Mouse (Mus musculus) forelimb bud, embryonic 11.5 days (tissue): Measurements from ENCODE around the gene Cmtm5.
"Not testable (repeated sequence)": the region's sequence is repeated elsewhere in the genome, so short reads cannot be mapped to it uniquely, and the experiment has no call there.

Experiments used
- DNase-seq: peaks from one replicate; pipeline ENCODE4 v3.0.0-alpha.2; 2012; ENCODE audit warnings: low read depth, low spot score

The Cmtm5 gene

DNA sequence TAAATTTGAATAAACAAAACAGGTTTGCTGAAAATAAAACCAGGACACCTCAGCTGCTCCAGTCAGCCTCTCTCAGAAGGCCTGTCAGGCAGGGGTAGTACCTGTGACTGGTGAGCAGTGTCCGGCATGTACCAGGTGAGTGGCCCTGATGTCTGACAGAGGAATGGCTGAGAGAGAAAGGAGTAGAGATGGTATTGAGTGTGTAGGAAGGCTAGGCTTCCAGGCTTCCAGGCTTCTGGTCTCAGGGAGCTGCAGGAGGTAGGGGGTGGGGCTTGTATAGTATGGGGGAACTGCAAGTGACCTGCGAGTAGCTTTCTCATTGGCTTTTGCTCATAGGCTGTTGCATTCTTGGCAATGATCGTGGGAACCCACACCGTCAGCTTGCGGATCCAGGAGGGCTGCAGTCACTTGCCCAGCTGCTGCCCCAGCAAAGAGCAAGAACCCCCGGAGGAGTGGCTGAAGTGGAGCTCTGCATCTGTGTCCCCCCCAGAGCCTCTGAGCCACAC, 3.4 kb upstream of the Cmtm5 start, which contains the start of gene Il25:
Il25 (plus strand) TSS at position 51 of the 506 bp plus-strand sequence.
- DNase-seq = no peak

DNA sequence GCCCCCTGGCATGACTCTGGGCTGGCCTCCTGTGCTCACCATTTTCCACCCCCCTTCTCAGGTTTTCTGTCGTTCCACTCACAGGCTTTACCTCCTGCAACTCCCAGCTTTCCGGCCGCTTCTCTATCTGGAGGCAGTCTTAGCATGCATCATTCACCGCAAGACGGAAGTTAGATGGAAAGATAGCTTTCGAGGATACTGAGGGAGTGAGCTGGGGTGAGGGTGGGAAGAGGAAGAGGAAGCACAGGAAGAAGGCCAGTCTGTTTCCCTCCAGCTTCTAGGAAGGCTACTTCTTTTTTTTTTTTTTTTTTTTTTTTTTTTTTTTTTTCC, 735 bp downstream of the Cmtm5 start:
- no peak for DNase-seq

DNA sequence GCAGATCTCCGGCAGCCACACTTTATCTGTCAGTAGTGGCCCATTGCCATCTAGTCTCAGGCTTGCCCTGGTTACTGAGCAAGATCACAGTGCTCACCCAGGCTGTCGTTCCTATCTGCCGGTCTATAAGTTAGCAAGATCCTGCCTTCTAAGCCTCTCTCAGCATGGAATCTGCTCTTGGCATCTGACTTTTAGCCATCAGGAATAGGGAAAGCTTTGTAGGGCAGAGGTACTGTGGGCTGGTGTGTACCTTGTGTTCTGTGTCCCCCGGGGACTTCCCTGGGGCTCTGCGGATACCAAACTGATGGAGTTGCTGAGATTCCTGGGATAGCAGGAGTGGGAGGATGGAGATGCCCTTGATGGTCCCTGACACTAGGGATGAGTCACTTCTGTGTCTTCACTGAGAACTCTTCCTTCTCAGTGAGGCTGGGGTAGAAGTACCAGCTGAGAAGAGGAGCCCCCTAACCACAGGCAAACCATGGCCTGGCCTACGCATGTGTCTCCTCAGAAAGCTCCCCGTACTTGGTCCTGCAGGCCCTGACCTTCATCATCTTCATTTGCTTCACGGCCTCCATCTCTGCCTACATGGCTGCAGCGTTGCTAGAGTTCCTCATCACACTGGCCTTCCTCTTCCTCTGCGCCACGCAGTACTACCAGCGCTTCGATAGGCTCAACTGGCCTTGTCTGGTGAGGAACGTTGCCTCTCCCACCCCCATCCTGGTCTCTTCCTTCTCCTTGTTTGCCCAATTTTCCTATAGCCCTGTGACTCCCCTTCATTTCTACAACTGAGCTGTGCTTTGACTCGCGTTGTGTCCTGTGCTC, 1.5 kb downstream of the Cmtm5 start:
- no peak for DNase-seq

DNA sequence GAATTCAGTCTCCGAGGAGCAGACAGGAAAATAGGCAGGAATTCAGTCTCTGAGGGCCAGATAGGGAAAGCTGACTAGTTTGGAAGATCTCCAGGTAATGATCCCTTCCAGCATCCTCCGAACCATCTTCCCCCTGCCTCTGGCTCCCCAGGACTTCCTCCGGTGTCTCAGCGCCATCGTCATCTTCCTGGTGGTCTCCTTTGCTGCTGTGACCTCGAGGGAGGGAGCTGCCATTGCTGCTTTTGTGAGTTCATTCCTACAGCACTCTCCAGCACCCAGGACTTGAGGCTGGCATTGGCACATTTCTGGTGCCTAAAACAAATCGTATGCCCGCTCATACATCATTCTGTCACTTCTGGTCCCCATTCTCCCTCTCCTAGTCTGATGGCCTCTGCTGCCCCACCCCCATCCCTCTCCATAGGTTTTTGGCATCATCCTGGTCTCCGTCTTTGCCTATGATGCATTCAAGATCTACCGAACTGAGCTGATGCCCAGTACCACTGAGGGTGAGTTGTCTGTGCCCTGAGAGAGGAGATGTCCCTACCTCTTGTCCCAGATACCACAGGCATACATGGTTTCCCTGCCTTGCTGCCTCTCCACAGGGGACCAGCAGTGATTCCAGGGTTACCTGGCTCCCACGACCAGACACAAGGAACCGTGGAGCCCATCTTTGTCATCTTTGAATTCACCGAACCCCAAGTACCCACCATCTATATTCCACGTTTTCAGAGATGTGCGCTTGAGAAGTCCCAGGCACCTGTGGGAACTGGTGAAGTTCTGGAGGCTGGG, 2.6 kb downstream of the Cmtm5 start:
- DNase-seq = no peak

DNA sequence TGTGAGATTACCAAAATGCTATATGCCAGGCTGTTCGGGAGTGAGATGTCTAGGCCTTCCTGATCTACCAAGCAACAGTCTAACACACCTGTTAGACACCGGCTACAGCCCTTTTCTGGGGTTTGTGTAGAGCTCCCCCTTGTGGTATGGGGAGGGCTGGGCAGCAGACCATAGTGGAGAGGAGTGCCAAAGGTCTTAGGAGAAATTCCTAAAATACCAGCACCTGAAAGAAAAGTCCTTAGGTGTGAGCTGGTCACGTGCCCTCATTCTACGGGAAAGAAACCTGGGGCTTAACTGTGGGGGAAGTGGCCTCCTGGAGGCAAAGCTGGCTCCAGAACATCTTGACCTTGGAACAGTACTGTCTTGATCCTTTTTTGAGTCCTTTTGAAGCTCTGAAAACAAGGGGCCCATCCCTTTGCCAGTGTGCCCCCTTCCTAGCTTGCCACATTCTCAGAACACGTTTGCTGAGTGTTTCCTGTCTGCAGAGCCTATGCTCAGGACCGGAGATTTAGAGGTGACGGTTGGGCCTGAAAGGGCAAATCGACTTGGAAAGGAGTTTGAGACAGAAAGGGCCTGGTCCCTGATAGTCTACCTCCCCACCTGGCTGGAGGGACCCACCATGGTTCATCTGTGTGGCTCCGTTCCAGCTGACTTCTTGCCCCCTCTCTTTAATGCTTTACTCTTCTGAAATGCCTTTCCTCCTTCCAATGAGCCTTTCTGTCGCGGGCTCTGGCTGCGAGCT, 3.5 kb downstream of the Cmtm5 start:
- peak; percentile 80 for DNase-seq

GRCm38 (mm10) chr14:54940176-54940530, 4.1 kb downstream of the Cmtm5 start:
- DNase-seq = no peak

GRCm38 (mm10) chr14:54941024-54941978, 5.2 kb downstream of the Cmtm5 start:
- no peak for DNase-seq

DNA sequence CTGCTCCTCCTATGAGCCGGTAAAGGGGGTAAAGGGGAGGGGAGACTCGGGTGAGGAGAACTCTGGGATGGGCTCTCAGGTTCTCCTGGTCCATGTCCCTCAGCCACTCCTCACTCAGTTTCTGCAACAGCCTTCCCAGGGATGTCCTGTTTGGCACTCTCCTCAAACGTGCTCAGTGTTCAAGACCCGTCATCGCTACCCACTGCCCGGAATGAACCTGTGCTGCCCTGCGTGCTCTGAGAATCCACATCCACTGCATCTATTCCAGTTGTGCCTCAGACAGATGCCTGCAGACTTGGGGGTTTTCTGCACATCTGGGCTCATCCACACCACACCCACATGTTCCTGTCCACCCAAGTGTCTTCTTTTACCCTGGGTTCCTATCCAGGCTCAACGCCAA, 6.4 kb downstream of the Cmtm5 start:
- DNase-seq = no peak

- no peak for DNase-seq
Measured at GRCm38 (mm10) chr14:54943971-54944370, 7.9 kb downstream of the Cmtm5 start.

GRCm38 (mm10) chr14:54944939-54945338, 8.9 kb downstream of the Cmtm5 start:
- no peak for DNase-seq

DNA sequence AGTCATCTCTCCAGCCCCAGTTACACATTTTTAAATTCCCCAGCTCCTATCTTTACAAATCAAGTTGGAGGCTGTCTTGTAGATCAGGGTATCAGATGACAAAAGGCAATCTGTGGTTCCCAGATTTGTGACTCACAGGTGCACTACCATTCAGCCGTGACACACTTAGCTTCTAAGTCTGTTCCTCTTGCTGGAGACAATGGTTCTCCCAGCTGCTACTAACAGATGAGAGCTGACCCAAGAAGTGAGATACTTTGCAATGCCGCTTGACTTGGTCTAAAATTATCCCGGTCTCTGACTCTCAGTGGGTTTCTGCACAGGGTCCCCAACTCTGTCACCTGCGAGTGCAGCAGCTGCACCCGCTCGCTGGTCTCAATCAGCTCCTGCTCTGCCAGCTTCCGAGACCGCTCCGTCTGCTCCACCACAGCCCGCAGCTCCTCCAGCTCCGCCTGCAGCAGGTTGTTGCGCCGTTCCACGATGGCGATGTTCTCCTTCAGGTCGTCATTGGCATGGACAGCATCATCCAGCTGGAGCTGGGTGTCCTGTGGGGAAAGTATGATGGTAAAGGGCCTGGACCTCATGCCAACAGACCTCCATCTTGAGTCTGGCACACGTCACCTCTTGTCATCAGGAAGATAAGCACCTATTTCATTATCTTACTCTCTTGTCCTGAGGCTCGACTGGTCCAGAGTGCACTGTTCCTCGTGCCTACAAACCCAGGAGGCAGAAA, 10.1 kb downstream of the Cmtm5 start:
- DNase-seq = no peak

GRCm38 (mm10) chr14:54947008-54947407, 10.9 kb downstream of the Cmtm5 start:
- not testable (repeated sequence) for DNase-seq

DNA sequence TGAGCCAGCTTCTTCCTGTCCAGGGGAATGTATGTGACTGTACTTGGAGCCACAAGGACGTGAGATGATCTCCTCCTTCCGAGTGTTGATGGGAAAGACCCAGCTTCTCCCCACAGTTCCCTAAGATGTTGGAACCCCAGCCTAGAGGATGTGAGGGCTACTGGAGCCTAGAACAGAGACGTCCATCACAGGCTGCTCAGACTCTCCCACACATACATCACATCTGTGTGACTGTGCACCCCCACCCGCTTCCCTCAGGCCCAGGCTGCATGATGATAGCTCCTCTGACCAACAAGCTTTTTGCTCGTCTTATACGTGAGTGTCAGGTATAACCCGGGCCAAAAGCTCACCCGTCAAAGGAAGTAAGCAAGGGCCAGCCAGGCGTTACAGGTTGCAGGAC, 12.7 kb downstream of the Cmtm5 start:
- DNase-seq = no peak

DNA sequence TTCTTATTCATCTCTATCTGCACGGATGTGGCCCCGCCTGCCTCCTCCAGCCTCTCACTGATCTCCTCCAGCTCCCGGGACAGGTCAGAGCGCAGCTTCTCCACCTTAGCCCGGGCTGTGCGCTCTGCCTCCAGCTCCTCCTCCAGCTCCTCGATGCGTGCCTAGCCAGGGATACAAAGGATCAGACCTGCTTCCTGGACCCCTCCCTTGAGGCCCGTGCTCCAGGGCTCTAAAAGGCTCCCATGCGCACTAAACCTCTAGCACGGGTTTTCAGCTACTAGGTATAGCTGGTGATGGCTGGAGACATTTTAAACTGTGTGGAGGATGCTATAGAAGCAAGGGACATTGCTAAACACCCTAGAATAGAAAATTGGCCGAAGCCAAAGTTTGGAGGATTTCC, 14.4 kb downstream of the Cmtm5 start:
- no peak for DNase-seq

GRCm38 (mm10) chr14:54951587-54951986, 15.5 kb downstream of the Cmtm5 start:
- no peak for DNase-seq

- DNase-seq = no peak
Measured at GRCm38 (mm10) chr14:54953664-54954206, 17.7 kb downstream of the Cmtm5 start.

GRCm38 (mm10) chr14:54954474-54954873, 18.4 kb downstream of the Cmtm5 start:
- DNase-seq = no peak

DNA sequence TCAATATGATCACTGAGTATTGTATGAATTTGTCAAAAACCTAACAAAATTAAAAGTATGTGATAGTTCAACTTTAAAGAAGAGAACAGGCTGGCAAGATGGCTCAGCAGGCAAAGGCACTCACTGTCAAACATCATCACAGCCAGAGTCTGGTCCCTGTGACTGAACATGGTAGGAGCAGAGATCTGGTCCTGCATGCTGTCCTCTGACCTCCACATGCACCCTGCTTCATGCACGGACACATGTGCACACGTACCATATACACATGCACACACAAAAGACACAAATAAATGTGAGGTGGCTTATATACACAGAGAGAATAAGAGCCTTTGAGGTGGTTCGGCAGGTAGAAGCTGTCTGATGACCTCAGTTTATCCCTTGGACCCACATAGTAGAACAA, 19.4 kb downstream of the Cmtm5 start:
- DNase-seq = no peak

- DNase-seq = no peak
Measured at GRCm38 (mm10) chr14:54956533-54956932, 20.5 kb downstream of the Cmtm5 start.

- DNase-seq = no peak
Measured at GRCm38 (mm10) chr14:54958503-54958902, 22.4 kb downstream of the Cmtm5 start.
